Mouse (Mus musculus): Measurements from ENCODE around the gene Susd4. TPM values are rescaled to one million over a fixed set of nuclear protein-coding genes. Genes with fewer than 3 reads are reported as not detected.

Susd4 gene
- polyA plus RNA-seq (2012; rRNA removed; ENCODE audit: low replicate concordance): 1.3 and 8.4 TPM in 2 replicates

DNA sequence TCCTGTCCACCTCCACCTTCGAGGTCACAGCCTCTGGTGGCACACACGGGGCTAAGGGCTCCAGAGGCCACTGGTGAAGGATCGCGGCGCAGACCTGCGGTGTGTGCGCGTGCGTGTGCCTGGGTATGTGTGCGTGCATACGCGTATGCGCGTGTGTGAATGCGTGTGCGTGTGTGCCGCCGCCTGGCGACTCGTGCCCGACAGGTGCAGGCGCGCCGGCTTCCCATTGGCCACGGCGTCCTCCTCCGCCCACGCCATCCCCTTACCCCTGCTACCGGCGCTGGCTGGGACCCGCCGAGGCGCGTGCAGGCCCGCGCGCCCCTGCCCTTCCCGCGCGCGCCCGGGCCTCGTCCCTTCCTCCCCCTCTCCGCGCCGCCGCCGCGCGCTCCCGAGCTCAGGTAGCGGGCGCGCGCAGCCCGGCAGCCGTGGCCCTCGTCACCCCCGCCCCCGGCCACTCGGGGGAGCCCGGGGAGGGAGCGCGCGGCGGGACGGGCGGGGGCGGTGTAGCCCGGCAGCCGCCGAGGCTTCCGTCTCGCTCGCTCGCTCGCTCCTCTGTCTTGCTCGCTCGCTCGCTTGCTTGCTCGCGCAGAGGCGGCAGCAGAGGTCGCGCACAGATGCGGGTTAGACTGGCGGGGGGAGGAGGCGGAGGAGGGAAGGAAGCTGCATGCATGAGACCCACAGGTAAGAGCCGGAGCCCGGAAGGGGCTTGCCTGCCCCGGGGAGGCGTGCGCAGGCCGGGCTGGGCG is at the start of gene Susd4:
TSS of gene Susd4 (plus strand) at position 145 of the 746 bp plus-strand sequence.

DNA sequence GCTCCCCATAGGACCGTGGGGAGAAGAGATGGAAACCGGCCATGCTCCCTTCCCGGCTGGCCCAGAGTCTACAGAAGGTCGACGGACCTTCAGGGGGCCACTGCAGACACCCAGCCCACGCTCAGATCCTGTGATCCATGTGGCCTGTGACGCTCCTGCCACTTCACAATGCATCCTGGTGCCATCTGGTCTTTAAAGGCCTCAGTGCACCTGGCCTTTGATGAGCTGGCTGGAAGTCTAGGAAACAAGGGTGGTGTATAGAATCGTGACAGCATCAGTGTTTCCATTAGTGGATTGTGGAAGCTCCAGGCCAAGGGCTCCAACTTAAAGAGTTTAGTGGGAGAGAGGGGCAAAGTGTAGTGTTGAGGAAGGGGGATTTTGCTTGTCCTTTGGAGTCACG is 14.6 kb upstream of the Susd4 start, which contains the start of gene Ccdc185:
TSS of gene Ccdc185 (minus strand) at position 101 of the 400 bp plus-strand sequence.

Other genes with a start within 250 kb of the Susd4 start
- gene Capn2, start 246.3 kb upstream of the Susd4 start, polyA plus RNA-seq (2012; rRNA removed; ENCODE audit: low replicate concordance): 77.7 and 100 TPM in 2 replicates
- gene Capn8, start 198.9 kb upstream of the Susd4 start, polyA plus RNA-seq (2012; rRNA removed; ENCODE audit: low replicate concordance): 0.08 TPM in 1 of 2 replicates, not detected in the other
- gene Ccdc185, start 14.7 kb upstream of the Susd4 start, polyA plus RNA-seq (2012; rRNA removed; ENCODE audit: low replicate concordance): not detected in 2 replicates
- 4.9 and 5.1 TPM in 2 replicates for gene Tlr5, start 190.9 kb downstream of the Susd4 start, polyA plus RNA-seq (2012; rRNA removed; ENCODE audit: low replicate concordance)

Measured in subcutaneous adipose tissue, adult 2 months (tissue).